Mouse (Mus musculus): ENCODE measurements around the gene Canx. TPM values are rescaled to one million over a fixed set of nuclear protein-coding genes. Genes with fewer than 3 reads are reported as not detected.
"Not testable (repeated sequence)": the region's sequence is repeated elsewhere in the genome, so short reads cannot be mapped to it uniquely, and the experiment has no call there.

The Canx gene
- polyA plus RNA-seq, 1 experiment from 2014 or later, result 291 TPM

DNA sequence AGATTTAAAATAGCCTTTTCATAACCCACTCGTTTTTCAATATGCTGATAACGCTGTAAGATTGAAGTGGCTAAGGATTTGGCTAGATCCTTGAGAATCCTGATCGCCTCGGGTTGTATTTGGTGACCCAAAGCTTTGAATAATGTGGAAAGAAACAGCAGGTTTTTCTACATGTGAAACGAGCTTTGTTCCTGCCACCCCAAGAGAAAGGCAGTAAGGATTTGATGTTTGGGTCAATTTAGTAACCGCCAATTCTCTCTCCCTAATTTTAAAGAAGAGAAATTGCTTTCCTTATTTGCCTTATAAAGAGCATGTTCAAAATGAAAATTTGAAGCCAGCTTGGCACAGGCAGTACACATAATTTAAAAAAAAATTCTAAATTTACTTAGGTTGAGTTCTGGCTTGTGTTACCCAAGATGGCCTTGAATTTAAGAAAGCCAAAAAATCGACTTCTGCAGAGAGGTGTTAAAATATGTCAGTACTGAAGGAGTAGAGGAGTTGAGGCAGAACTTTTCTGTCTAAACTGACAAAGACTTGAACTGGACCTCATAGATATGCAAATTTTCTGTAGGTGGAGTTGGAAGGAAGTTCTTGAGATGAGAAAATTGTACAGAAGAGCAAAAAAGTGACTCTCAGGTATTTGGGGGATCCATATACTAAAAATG is 961 bp upstream of the Canx start:
- Histone ChIP-seq H3K36me3 (no peaks in the 10 kb centered on the region; the same call in 1 of the 2 replicates), H3K4me1 (peaks cover 24% of the 10 kb centered on the region), H3K4me3 (peak overlapping the region; percentile 92), H3K27me3 (replicated peaks) (no peaks in the 10 kb centered on the region), H3K9ac (peak overlapping the region; percentile 79), H3K9me3 (no peaks in the 10 kb centered on the region), H3K27ac (peak overlapping the region; percentile 76), H3K4me2 (replicated peaks) (peak overlapping the region; percentile 60)
- 7% methylated on average over 7 of the region's 7 CpGs for WGBS
- ATAC-seq (ENCODE audit: low FRiP score, low read depth), result no peak

DNA sequence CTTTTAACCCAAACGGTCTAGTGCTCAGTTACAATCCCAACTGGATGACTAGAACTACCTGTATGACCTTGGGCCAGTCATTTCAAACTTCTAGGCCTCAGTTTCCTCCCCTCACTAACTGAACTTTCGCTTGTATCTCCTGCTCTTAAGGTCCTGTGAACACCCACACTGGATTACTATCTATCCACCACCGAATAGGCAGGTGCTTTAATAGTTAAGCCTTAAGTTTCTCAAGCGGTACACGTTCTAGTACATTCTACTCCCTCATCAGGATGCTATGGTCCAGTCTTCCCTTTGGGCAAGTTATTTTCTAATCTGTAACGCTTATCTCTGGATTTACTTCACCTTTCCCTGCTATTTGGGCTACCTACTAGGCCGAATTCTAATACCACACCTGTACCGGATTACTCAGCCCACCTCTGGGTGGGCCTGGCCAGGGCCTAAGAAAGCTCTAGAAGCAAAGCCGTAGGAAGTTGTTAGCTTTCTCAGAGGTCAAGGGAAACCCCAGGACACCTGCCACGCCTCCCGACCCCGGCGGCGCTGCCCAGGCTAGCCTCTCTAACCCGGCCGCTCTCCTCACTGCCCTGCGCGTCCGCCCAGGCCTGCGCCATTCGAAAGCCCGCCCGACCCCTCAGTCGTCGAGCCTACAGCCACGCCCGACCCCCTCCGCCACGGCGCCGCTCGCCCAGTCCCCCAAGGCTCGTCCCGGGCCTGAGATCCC is 562 bp downstream of the Canx start:
- Histone ChIP-seq H3K4me2 (replicated peaks) (peak overlapping the region; percentile 83), H3K4me1 (peaks cover 24% of the 10 kb centered on the region), H3K4me3 (peak overlapping the region; percentile 92), H3K27me3 (replicated peaks) (no peaks in the 10 kb centered on the region), H3K9ac (peak overlapping the region; percentile 96), H3K9me3 (no peaks in the 10 kb centered on the region), H3K36me3 (no peaks in the 10 kb centered on the region; the same call in 1 of the 2 replicates), H3K27ac (peak overlapping the region; percentile 72)
- 2% methylated on average over 34 of the region's 34 CpGs for WGBS
- peak; percentile 80 for ATAC-seq (ENCODE audit: low FRiP score, low read depth)

DNA sequence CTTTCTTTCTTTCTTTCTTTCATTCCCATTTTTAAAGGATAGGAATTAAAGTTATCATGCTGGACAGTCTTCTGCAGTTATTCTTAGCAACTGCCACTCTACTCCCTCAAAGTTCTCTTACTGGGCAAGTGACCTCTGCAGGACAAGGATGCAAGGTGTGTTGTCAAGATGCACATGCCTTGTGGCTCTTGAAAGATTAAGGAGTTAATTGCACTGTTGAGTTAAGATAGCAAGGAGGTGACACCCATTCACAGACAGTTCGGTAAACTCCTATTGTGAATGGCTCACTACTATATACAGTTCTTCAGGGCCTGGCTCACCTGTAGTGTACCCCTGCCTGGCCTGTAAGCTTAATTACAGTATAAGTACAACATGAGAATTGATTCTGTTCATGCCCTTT is 1.6 kb downstream of the Canx start:
- peak overlapping the region; percentile 92 for H3K4me3 ChIP-seq
- H3K9me3 ChIP-seq, result no peaks in the 10 kb centered on the region
- H3K36me3 ChIP-seq, result peaks cover 9% of the 10 kb centered on the region; the same call in 1 of the 2 replicates
- ATAC-seq (ENCODE audit: low FRiP score, low read depth), result no peak
- H3K27me3 ChIP-seq (replicated peaks), result no peaks in the 10 kb centered on the region
- peak overlapping the region; percentile 96; the same call in 1 of the 2 replicates for H3K9ac ChIP-seq
- no peak overlapping the region for H3K27ac ChIP-seq
- peak overlapping the region; percentile 83 for H3K4me2 ChIP-seq (replicated peaks)
- WGBS, result 41% methylated on average over 1 of the region's 1 CpGs
- H3K4me1 ChIP-seq, result peaks cover 24% of the 10 kb centered on the region

DNA sequence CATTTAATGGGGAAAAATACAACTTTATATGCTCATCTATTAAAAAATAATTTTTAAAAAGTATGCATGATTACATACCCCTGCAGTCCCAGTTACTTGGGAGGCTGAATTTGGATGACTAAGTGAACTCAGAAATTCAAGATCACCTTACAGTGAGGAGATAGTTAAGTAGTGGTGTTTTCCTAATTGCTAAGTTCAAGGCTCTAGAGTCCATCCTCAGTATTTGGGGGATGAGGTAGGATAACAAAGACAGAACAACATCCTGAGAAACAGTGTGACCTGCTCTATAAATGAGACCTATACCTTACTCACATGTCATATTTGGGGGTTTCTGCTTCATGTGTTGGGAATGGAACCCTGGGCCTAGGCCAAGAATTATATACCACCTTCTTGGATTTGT is 3.1 kb downstream of the Canx start:
- ATAC-seq (ENCODE audit: low FRiP score, low read depth), result no peak
- Histone ChIP-seq H3K4me2 (replicated peaks) (0 out of 2 replicates have a peak overlapping the region, but pooled peaks have one; percentile 83), H3K36me3 (peaks cover 9% of the 10 kb centered on the region; the same call in 1 of the 2 replicates), H3K27ac (no peak overlapping the region), H3K9ac (no peak overlapping the region), H3K27me3 (replicated peaks) (no peaks in the 10 kb centered on the region), H3K4me3 (no peak overlapping the region), H3K4me1 (peaks cover 24% of the 10 kb centered on the region), H3K9me3 (no peaks in the 10 kb centered on the region)

DNA sequence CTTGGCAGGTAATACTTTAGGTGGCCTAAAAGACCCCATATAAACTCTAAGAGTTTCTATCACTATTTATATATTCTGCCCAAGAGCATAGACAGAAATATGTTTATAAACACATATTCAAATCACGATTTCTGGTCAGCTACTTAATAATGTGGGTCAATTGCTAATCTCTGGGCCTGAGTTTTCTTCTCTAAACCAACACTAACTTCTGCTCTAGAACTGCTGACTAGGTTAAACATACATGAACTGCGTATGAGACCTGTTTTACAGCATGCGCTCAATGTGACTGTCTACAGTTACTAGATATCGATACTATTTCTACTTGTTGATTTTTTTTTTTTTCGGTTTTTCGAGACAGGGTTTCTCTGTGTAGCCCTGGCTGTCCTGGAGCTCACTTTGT is 4.2 kb downstream of the Canx start:
- Histone ChIP-seq H3K4me2 (replicated peaks) (no peak overlapping the region), H3K36me3 (peaks cover 9% of the 10 kb centered on the region; the same call in 1 of the 2 replicates), H3K4me1 (peaks cover 20% of the 10 kb centered on the region), H3K4me3 (no peak overlapping the region), H3K9ac (no peak overlapping the region), H3K27me3 (replicated peaks) (no peaks in the 10 kb centered on the region), H3K9me3 (no peaks in the 10 kb centered on the region), H3K27ac (no peak overlapping the region)
- 95% methylated on average over 6 of the region's 6 CpGs for WGBS
- no peak for ATAC-seq (ENCODE audit: low FRiP score, low read depth)

DNA sequence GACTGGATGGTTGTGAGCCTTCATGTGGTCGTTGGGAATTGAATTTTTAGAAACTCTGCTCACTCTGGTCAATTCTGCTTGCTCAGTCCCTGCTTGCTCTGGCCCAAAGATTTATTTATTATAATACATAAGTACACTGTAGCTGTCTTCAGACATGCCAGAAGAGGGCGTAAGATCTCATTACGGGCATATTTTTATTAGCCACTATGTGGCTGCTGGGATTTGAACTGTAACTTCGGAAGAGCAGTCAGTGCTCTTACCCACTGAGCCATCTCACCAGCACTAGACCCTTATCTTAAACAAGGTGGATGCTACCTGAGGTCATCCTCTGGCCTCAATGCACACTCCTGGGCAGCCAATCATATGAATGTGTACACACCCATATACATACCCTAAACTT is 6.1 kb downstream of the Canx start:
- H3K9ac ChIP-seq; ATAC-seq (ENCODE audit: low FRiP score, low read depth): not testable (repeated sequence)

DNA sequence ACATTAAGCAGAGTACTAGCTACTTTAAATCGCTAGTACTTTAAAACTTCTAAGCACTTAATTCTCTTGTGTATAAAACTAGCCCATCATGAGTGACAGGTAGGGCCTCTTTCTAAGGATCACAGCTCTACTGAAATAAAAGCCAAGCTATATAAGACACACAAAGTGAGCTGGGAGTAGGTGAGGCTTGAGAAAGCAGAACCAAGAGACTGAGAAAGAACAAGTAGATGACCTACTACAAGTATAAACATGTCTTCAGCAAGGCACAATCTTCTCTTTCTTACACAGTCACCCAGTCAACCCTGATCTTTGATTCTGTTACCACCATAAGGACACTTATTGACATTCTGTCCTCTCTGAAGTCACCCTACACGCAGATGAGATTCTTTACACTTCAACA is 12.7 kb downstream of the Canx start:
- Histone ChIP-seq H3K36me3 (peaks cover 26% of the 10 kb centered on the region), H3K4me2 (replicated peaks) (no peak overlapping the region), H3K4me3 (no peak overlapping the region), H3K27ac (no peak overlapping the region), H3K9ac (no peak overlapping the region), H3K27me3 (replicated peaks) (no peaks in the 10 kb centered on the region), H3K4me1 (no peaks in the 10 kb centered on the region), H3K9me3 (no peaks in the 10 kb centered on the region)
- ATAC-seq (ENCODE audit: low FRiP score, low read depth), result no peak
- 94% methylated on average over 2 of the region's 2 CpGs for WGBS

More for the DNA sequence above, 6.1 kb downstream of the Canx start:
- not testable (repeated sequence) for H3K4me2 ChIP-seq (replicated peaks); H3K4me3 ChIP-seq; H3K27me3 ChIP-seq (replicated peaks); H3K27ac ChIP-seq; H3K9me3 ChIP-seq; H3K36me3 ChIP-seq
- 91% methylated on average over 4 of the region's 4 CpGs for WGBS
- peaks cover 14% of the 10 kb centered on the region for H3K4me1 ChIP-seq

DNA sequence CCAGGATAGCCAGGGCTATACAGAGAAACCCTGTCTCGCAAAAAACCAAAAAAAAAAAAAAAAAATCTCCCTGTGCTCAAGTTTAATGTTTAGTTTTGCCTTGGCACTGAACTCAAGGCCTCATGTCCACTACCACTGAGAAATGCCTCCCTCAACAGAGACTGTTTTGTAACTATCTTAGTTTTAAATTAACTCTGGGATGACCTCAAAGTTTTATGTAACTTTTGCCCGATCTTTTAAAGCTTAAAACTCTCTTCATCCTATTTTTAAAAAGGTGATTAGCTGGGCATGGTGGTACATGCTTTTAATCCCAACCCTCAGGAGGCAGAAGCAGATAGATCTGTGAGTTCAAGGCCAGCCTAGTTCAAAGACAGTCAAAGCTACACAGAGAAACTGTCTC is 22.1 kb downstream of the Canx start:
- WGBS, result 91% methylated on average over 2 of the region's 2 CpGs
- Histone ChIP-seq H3K27ac (no peak overlapping the region), H3K4me2 (replicated peaks) (no peak overlapping the region), H3K27me3 (replicated peaks) (no peaks in the 10 kb centered on the region), H3K4me1 (no peaks in the 10 kb centered on the region), H3K36me3 (peaks cover 81% of the 10 kb centered on the region), H3K9me3 (no peaks in the 10 kb centered on the region), H3K4me3 (no peak overlapping the region), H3K9ac (no peak overlapping the region)
- no peak for ATAC-seq (ENCODE audit: low FRiP score, low read depth)

DNA sequence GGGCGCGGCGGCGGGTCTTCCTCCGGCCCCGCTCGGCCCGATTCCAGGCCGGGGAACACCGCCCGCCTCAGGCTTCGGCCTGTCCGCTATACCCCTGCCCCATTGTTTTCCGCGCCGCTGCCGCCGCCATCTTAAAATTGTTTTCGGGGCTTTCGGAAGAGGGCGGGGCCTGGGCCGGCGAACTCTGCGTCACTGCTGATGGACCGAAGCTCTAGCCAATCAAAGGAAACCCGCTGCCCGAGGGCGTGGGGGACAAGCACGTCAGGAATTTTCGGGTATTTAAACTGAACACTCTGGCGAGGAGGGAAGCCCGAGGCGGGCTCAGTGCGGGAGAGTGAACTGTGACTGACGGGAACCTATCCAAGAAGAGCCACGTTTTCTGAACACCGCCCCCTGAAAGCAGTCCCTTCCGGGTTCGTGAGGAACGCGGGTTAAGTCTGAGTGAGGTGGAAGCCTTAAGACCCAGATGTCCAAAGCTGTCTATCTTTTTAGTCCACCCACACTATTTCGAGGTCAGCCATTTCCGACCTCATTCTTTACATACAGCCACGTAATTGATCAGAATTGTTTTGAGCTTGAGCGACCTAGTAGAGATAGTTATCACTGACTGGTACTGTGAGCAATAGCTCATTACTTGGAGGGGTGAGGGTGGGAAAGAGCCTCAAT is 33.1 kb downstream of the Canx start, which contains the start of gene Maml1:
Maml1 (minus strand) TSS at position 122 of the 666 bp plus-strand sequence.
- WGBS, result under 1% methylated on average over 45 of the region's 45 CpGs
- peaks cover 11% of the 10 kb centered on the region for H3K4me1 ChIP-seq

DNA sequence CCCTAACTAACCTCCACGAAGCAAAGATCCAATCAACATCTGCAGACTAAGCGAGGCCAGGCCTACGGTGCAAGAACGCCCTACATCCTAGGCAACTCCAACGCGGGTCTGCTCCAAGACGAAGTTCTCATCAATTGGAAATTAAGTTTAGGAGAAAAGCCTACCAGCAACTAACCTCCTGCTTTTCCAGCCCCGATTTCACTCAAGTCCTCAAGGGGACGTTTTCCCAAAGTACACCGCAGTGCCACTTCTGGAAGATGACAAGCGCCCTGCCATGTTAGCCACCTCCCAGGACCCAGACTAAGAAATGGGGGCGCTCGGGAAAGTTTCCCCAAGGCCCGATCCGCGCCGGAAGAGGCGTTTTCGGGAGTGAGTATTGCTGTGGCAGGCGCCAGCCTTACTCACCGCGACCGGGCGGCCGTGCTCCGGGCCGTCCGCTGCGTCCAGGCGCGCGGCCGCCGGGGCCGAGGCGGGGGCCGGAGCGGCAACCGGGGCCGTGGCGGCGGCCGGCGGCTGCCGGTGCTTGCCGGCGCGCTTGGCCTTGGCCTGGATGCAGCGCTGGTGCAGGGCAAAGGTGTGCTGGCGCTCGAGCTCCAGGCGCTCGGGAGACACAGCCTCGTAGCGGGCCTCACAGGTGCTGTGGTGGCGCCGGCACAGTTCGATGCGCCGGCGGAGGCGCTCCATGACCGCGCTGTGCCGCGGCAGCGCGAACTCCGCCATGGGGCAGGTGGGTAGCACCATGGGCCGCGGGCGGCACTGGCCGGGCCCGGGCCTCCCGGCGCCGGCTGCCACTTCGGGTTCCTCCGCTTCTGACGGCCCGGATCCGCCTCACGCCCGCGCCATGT is 33.9 kb downstream of the Canx start:
- H3K9ac ChIP-seq, result peak overlapping the region; percentile 97
- WGBS, result under 1% methylated on average over 84 of the region's 85 CpGs
- peak overlapping the region; percentile 94 for H3K4me3 ChIP-seq
- ATAC-seq (ENCODE audit: low FRiP score, low read depth), result peak; percentile 81
- no peaks in the 10 kb centered on the region for H3K9me3 ChIP-seq
- H3K27ac ChIP-seq, result peak overlapping the region; percentile 97
- H3K27me3 ChIP-seq (replicated peaks), result no peaks in the 10 kb centered on the region
- peak overlapping the region; percentile 74 for H3K4me2 ChIP-seq (replicated peaks)
- peaks cover 16% of the 10 kb centered on the region for H3K36me3 ChIP-seq
- H3K4me1 ChIP-seq, result peaks cover 11% of the 10 kb centered on the region

More for the DNA sequence above, 33.1 kb downstream of the Canx start, which contains the start of gene Maml1:
- Histone ChIP-seq H3K9me3 (no peaks in the 10 kb centered on the region), H3K4me3 (peak within 1 kb of the TSS; percentile 94), H3K4me2 (replicated peaks) (peak within 1 kb of the TSS; percentile 74), H3K27ac (peak within 1 kb of the TSS; percentile 97), H3K27me3 (replicated peaks) (no peaks in the 10 kb centered on the region), H3K36me3 (peaks cover 19% of the 10 kb centered on the region), H3K9ac (peak within 1 kb of the TSS; percentile 97)
- peak; percentile 98 for ATAC-seq (ENCODE audit: low FRiP score, low read depth)

DNA sequence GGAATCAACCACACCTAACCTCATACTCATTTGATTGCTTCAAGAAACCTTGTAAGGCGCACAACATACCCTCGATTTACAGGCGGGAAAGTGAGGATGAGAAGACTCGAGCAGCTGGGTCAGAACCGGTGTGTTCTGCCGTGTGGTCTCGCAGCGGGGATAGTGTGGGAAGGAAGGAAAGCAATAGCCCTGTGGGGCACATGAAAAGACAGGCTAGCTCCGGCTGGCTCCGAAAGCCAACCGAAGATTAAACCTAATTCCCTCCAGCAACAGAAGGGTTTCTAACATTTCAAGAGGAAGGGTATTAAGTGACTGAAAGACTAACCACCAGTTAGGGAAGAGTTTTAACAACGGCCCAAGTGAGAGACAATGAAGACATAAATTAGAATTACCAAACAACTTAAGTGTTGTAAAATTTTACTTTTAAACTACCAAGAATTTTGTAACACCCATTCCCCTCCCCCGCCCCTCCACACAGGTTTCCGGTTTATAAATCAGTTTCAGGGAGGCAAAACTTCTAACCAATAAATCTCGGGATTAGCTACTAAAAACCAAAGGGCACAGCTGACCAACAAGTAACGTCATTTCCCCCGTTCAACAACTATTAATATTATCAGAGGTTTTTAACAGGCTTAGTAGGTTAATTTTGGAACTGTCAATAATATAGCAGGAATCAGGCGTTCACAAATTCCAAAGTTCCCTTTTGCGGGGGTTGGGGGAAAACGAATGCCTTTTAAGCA is 34.8 kb downstream of the Canx start:
- H3K27me3 ChIP-seq (replicated peaks), result no peaks in the 10 kb centered on the region
- H3K4me1 ChIP-seq, result peaks cover 11% of the 10 kb centered on the region
- H3K9ac ChIP-seq, result peak overlapping the region; percentile 97
- peak overlapping the region; percentile 74 for H3K4me2 ChIP-seq (replicated peaks)
- WGBS, result 11% methylated on average over 20 of the region's 20 CpGs
- H3K4me3 ChIP-seq, result peak overlapping the region; percentile 94
- H3K27ac ChIP-seq, result no peak overlapping the region
- no peaks in the 10 kb centered on the region for H3K9me3 ChIP-seq
- no peak for ATAC-seq (ENCODE audit: low FRiP score, low read depth)
- H3K36me3 ChIP-seq, result peaks cover 13% of the 10 kb centered on the region; the same call in 1 of the 2 replicates

Data from neural tube, embryonic 12.5 days (tissue).